Mouse (Mus musculus) liver, adult 2 months (tissue): ENCODE data around the gene Fanci.
A peak's percentile ranks its signal among the peaks of the same experiment; 100 is the strongest.

Experiments
- CTCF ChIP-seq: fragments of 200-500 bp; IDR thresholded peaks from 2 replicates; pipeline ENCODE4 v1.5.1; 2011; ENCODE audit warnings: low read depth, low read length, control low read depth
- POLR2A ChIP-seq: fragments of 200-500 bp; IDR thresholded peaks from 2 replicates; pipeline ENCODE4 v1.6.1; 2011; ENCODE audit warnings: low read length, control low read depth; ENCODE audit not compliant: insufficient read depth; ENCODE audit errors: extremely low read depth

DNA sequence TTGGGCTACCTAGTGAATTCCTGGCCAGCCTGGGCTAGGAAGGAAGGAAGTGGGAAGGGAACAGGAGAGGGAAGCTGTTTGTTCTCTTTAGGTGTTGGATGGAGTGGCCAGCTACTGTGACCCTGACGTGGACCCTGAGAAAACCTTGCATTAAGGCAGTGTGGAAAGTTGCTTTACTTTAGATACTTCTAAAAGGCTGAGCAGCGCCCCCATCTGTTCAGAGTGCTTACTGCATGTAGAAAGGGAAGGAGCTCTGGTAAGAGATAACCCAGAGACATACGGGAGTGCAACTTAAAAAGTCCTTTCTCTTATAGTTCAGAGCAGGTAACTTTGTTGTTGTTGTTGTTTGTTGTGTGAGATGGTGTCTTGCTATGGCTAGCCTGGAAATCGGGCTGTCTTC is 45.8 kb upstream of the Fanci start:
- TF ChIP-seq POLR2A (no peak), CTCF (0 out of 2 replicates have a peak, but pooled peaks have one; percentile 26)
